Mouse (Mus musculus) frontal cortex, postnatal 36 days (tissue): ENCODE results near the gene Fyb.
A peak's percentile ranks its signal among the peaks of the same experiment; 100 is the strongest.

Experiments
- DNase-seq, 2 experiments: peaks; one replicate each; pipeline ENCODE4 v3.0.0; 2022; ENCODE audit warnings: low spot score in 2 of 2

Fyb gene

DNA sequence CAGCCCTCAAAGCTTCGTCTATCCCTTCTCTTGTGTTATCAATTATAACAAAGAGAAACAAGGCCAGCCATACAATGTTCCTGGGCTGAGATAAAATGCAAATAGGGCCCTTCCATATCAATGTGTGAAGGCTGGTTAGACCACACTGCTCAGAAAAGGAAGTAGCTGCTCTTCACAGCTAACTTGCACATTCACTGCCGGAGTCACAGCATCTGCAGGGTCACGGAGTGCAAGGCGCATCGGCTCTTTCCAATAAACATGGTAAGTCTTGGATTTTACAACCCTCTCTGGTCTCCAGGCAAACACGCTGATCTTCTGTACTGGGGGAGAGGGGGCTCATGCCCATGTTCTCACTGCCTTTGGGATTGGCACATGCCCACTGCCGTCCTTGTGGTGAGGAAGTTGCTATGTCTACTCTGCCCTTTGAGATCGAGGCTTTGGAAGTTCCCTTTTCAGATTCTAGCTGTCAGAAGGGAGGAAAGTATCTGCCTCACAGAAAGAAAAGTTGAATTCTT is at the start of gene Fyb:
Gene Fyb (plus strand): TSS at position 201 of the 515 bp plus-strand sequence.
- no peak for DNase-seq

DNA sequence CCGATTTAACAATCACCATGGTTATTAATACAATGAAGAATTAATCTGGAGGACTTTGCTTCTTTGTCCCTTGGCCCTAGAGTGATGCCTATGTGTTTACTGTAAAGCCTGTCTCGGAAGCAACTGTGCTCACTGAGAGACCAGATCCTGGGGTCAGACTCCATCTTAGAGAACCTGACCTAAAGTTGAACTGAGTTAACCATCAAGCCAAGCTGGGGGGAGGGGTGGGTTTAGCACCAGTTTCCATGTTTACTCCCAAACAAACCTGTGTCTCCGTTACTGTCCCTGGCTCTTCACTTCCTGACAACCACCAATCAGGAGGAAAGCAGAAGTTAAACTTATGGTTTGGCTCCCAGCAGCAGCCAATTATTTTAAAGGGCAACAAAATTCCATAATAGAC is 39.1 kb upstream of the Fyb start:
- no peak for DNase-seq

DNA sequence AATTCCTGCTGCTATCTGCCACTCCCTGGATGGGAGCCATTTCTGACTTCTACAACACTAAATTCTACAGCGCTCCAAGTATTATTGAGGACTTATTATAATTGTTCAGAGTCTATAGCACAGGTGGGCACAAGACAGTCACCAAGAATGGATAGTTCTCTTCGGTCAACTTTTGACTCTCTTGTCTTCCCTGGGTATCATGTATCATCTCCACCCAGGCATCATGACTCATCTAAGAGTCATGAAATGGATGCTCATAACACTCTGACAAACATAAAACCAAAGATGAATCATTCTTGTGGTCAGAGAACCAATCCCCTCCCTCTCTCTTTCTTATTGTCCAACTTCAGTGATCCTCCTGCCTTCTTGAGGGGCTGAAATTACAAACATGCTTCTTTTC is 30.3 kb upstream of the Fyb start:
- no peak for DNase-seq

DNA sequence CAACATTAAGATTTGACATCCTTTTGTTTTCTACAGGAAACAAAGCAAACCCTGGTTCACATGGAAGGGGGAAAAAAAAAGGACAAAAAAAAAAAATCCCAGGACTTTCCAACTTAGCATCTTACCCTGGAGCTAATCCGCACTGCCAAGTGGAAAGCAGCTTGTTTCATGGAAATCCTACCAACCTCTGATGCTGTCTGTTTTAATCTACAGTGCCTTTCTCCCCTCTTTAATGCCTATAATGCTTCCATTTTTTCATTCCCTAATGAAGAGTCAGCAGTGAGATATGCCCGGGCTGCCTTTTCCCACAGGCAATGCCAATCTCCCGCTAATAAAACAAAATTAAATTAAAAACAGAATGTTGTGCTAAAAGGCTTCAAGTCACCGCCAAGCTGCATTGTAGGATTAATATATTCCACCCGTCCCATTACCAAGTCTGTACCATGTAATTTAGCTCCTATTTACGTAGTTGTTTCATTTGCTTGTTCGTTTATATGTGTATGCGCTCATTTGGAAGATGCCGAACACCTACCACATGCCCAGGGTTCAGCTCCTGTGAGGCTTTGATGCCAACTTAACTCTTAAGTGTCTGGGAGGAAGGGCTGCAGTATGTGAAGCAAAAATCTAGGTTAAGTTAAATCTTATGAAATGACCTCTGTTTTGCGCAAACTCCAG is 24.1 kb upstream of the Fyb start:
- DNase-seq, result no peak

DNA sequence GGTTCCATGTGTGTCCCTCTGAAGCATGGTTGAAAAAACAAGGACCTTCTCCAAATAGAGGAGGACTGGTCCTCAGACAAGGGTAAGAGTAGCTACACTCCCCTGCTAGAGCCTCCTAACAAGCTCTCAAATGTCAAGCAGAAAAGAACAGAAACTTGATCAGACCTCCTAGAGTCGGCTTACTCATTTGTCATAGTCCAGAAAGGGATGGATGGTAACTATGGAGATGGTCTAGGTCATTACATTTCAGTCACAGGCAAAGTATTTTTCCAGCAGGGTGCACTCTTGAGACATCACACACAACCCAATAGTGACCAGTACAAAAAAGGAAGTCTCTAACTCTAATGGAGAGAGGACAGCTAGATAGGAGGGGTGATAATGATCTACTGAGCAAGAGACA is 21.9 kb upstream of the Fyb start:
- peak in 1 of 2 experiments; percentile 5 for DNase-seq

DNA sequence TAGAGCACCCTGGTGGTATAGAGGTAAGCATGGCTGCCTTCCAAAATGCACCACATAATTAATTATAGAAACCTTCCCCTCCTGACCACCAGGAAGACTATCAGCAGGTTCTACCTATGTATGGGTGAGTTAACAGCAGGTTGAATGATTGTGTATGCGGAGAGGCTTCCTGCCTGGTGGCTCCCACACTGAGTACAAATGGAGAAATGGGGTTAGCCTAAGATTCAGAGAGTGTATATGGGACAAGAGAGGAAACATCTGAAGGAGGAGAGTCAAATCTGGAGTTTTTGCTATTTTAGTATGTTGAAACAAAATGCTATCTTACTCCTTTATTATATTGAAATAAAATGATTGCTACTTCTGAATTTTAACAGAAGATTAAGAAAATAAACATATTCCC is 5.1 kb upstream of the Fyb start:
- no peak for DNase-seq

DNA sequence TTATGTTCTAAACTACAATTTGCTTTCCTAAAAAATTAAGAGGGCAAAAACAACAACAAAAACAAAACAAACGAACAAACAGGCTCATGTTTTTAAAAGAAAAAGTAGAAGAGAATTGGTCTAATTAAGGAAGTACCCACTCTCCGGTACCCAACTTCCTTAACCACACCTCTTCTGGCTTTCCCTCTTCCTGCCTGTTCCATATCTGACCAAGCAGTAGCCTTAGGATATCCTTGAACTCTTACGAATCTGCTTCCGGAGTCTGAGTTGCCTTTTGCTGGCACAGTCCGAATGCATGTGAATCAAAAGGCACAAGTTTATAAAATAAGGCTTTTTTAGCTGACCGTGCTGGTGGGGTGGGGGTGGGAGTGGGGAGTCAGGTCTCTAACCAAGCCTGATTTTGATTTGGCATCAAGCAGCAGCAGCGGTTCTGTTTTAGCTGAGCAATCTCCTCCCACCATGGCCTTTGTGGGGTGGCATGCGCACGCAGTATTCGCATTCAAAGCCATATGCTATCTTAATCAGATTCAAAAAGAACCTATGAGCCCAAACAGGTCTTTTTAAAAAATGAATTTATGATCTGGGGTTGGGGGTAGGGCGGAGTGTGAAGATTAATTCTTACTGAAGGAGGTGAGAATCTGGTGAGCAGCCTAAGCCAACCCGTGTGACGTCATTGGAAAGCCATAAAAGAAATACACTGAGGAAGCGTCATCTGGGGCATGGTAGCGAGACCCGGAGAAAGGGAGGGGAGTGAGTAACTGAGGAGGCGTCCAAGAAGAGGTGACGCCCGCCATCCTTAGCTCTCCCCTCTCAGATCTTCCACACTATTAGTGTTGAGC is 3.0 kb upstream of the Fyb start:
- DNase-seq, result no peak

DNA sequence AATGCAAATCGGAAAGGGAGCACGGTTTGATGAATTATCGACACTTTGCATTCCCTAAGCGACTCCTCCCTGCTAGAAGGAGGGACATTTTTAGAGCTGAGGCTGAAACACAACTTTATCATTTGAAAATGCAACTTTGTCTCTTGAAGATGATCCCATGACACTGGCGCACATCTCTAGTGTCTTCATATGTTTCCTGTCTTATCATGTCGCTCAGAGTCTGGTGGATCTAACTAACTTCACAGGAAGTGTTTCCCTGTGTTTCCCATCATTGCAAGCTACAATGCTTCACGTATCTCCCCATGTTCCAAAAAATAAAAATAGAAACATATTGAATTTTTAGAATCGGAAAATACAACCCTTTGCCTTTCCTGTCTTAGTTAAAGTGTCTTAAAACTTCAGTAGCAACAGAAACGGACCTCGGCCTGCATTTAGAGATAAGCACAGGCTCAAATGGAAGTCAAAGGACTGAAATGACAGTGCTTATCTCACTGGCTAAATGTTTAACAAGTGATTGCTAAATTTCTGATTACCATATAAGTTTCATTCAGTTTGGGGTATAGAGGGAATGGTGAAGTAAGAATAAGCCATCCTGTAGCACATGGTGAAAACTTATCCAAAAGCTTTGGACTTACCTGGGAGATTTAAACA is 2.0 kb upstream of the Fyb start:
- DNase-seq, result no peak

DNA sequence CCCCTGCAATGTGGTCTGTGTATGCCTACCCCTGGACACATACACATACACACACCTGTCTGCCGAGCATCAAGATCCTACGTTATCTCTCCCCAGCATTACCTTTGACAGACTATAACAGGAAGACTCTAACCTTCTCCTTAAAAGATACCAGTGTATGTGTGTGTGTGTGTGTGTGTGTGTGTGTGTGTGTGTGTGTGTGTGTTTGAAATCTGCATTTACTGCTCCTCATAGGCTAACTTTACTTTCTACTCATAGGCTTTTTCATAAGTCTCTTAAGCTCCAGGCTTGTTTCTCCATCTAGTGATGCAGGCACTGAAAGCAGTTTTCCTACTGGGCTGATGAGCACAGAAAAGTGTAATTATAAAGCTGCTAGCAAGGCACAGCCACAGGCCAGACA is 2.1 kb downstream of the Fyb start:
- DNase-seq, result no peak

DNA sequence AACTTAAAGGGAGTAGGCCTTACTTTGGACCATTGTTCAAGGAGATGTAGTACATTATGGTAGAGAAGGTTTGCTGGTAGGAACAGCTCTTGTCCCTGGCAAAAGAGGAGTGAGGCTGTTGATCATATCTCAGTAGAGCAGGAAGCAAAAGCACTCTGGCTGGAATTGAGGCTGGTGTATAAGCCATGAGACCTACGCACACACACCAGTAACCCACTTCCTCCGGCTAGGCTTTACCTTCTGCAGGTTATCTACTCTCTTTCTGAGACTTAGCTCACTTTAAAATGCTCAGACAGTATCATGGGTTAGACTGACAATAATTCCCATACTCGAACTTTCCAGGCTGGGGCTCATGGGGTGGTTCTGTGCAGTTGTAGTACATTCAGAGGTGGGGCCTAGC is 2.7 kb downstream of the Fyb start:
- no peak for DNase-seq

DNA sequence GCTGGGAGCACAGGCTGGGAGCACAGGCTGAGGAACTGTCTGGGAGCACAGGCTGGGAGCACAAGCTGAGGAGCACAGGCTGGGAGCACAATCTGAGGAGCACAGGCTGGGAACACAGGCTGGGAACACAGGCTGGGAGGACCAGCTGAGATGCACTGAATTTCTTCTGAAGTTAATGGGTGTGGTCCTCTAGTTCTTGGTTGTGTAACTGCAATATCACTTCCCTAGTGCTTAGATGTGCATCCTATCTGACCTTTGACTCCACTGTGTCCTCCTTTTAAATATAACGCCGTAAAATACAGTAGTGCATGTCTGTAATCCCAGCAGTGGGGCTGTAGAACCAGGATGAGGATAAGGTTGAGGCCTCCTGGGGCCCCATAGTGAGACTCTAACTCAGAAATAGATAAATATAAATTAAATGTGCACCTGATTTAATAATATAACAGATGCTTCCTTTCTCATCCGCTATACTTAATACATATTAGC is 11.2 kb downstream of the Fyb start:
- DNase-seq, result no peak

DNA sequence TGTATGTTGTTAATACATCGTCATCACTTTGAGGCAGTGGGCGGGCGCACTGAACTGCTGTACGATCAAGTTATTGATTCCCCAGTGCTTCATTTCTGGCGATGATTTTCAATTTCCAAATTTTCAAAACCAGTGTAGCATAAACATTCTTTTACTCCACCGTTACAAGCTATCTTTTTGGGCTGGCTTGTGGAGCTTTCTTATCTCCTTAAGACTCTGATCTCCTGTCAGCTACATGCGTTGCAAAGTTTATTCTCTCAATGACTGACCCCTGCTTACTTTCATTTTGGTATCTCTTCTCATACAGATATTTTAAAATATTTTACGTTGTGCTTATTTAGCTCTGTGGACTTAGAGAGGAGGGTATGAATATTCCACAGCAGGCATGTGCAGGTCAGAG is 11.9 kb downstream of the Fyb start:
- DNase-seq, result no peak

DNA sequence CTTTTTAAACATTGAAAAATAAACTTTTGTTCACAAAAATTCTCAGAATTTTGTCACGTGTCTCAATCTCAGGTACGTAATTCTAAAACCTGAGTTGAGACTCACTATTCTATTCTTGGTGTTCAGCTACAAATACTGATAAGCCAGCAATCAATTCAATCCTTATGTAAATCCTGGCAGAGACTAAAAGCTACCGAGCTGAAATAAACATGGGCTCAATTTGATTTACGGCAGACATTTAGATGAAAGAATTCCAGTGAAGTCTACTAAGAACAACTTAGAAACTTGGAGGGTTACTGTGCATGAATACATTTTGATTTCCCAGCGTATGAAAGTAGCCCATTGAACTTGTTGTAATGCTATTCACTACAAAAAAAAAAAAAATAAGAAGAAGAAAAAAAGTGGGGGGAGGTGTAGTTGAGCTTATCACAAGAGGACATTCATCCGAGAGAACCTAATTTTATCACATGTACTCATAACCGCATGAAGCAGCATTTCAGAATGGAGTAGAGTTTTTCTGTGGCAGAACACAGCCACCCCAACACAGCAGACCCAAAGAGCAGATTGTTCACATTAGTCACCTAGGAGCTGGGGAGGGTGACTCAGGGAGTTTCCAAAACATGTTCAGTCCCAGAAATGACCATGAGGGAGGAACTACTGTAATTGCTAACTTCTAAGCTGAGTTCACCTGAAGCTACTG is 17.1 kb downstream of the Fyb start:
- no peak for DNase-seq

DNA sequence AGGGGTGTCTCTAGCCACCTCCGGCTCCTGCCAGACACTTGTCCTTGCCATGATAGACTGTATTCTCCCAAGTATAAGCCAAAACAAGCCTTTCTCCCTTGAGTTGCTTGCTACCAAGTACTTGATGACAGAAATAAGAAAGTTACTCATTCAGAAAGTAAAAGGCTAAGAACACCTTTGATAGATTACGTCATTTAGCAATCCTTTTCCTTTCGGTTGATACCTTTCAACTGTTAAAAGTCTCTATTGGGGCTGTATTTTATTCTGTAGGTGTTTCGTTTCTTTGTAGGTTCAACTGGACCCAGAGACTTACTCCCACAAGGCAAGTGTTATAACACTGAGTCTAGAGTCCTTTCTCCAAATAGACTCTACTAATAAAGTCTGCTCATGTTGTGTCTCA is 26.3 kb downstream of the Fyb start:
- no peak for DNase-seq

DNA sequence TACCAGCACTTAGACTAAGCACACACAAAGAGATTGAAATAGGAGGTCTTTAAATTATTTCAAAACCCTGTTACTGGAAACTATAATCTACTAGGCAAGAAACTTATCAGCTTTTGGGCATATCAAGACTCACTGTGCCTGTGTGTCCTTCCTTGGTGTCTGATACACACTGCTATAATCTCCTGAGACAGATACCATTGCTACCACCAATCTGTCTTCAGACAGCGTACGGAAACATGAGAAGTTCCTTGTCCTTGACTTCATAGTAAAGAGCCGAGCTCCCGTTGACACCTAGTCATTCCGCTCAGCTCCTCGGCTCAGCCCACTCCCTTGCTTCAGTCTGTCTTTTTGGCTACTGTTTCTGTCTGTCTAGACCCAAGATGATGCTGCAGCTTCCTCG is 29.2 kb downstream of the Fyb start:
- DNase-seq, result no peak

DNA sequence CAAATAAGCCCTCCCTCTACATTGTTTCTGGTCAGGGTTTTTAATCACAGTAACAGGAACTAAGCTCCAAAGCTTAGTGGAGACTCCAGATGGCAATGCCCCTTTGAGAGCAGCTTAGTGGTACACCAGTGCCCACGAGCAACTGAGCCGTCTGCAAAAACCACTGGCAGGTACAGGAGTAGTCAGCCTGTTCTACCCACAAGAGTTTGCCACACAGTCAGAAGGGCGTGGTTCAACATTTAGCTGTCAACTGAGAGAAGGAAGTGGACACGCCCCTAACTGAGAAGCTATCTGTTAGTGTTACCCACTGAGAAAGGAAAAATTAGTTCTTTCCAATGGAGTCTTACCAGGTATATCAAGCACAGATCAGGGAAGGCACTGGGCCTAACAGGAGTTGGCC is 32.1 kb downstream of the Fyb start:
- DNase-seq, result no peak

DNA sequence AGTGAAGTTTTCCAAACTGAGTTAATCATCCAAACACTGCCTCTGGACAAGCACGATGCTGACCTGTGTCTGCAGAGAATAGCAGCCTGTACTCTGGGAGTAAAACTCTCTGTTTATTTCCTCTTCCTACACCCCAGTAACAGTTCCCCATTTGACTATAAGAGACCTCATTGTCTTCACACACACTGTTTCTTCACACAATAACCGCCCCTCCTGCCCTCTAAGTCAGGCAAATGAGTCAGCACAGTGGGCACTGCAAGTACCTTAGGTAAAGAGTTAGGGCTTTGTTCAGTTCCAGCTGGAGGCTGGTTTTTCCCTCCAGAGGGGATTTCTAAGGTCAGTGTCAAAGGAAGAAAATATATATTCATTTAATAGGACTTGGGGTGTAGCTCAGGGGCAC is 32.9 kb downstream of the Fyb start:
- no peak for DNase-seq

DNA sequence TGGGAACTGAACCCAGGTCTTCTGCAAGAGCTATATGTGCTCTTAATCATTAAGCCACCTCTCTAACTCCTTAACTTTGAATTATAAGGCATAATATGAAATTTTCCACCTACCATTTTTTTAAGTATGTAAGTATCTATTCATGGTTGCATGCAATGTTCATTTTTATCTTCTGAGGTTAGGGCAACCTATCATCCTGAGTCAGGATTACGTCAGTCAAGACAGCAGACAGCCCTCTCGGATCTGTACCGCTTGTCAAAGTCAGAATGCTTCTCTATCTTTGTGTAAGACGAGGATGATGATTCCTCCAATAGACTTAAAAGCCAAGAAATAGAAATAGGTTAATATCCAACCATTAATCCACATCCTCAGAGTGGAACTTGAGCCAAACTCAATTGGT is 33.6 kb downstream of the Fyb start:
- no peak for DNase-seq

DNA sequence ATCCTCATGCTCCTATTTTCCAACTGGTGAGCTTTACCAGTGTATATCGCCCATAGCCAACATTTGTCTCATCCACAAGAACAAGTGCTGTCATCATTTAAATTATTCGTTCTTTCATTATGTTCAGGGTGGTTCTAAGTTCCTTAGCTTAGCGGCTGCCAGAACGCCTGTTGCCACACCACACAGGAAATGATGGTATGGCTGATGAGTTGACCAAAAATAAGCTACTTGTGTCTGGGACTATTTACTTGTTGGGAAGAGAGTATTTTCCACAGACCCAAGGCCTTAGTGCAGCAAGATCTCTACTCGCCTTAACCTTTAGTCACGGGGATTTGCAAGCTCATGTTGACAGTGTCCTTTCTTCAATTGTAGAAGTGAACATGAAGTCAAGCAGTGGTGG is 34.3 kb downstream of the Fyb start:
- DNase-seq, result no peak

DNA sequence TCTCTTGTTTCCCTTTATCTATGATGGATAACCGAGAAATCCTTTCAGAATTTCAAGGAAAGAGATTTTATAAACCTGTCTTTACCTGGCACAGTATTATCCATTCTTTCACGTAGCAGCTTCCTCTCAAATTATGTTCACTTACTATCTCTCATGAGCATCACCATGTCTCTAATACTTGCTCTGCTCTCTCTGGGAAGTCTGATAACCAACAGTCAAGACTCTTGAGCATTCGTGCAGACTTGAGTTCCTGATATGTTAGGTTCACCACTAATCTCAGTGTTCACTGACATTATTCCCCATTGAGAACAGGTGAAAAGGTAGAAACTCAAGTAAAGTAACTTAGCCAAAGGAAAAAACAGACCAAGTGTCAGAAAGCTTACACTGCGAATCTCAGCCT is 34.9 kb downstream of the Fyb start:
- no peak for DNase-seq

DNA sequence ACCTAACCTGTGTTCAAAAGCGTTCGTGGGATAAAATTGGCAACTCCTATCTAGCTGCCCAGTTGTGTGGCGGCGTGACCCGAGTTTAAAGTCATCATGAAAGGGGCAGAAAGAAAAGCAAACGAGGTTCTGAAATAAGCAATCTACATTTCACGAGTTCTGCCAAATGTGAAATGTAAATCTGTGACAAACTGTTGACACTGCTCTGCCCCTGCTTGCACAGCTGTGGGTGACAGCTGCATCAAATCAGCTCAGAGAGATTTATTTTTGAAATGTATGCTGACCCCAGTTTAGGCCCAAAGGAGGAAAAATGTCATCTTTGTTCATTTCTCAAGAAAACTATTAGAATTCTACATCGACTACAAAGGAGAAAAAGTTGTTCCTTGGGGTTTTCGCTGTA is 36.5 kb downstream of the Fyb start:
- no peak for DNase-seq

DNA sequence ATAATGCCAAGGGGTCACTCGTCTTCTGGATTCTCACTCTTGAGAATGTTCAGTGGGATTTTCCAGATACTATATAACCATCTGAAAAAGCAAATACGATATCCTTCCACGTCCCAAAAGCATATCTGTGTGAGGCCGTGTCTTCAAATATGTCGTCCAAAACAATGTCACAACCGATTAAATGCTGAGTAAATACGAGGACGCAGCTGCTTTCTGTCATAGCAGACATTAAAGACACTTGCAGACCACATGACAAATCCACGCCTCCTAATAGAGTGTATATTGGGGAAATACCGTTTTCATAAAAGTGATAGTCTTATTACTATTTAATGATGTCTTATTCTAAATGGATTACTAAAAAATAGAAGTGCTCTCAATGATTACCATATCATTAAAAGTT is 38.0 kb downstream of the Fyb start:
- no peak for DNase-seq
